Mouse (Mus musculus): ENCODE data around the gene Slc35c1.

Slc35c1 gene

GRCm38 (mm10) chr2:92434375-92434745 is 26.0 kb downstream of the Slc35c1 start:
- DNase-seq (ENCODE audit: low spot score in 2 of 2): no peak

- DNase-seq (ENCODE audit: low spot score in 2 of 2): peak; percentile 99
Observed at GRCm38 (mm10) chr2:92433578-92434374, 26.6 kb downstream of the Slc35c1 start, which contains the start of gene Cry2. Cry2 (minus strand) TSS chr2:92434043.

- DNase-seq (ENCODE audit: low spot score in 2 of 2): peak in 1 of 2 experiments; percentile 72
Observed at GRCm38 (mm10) chr2:92432299-92433295, 27.7 kb downstream of the Slc35c1 start.

GRCm38 (mm10) chr2:92431611-92432179 is 28.6 kb downstream of the Slc35c1 start:
- peak in 1 of 2 experiments; percentile 59 for DNase-seq (ENCODE audit: low spot score in 2 of 2)

- DNase-seq (ENCODE audit: low spot score in 2 of 2): peak; percentile 83 to 92
Observed at GRCm38 (mm10) chr2:92430723-92431541, 29.4 kb downstream of the Slc35c1 start.

GRCm38 (mm10) chr2:92430089-92430488 is 30.2 kb downstream of the Slc35c1 start:
- DNase-seq (ENCODE audit: low spot score in 2 of 2): no peak

GRCm38 (mm10) chr2:92427882-92428281 is 32.5 kb downstream of the Slc35c1 start:
- peak; percentile 82 to 91 for DNase-seq (ENCODE audit: low spot score in 2 of 2)

GRCm38 (mm10) chr2:92426426-92426825 is 33.9 kb downstream of the Slc35c1 start:
- no peak for DNase-seq (ENCODE audit: low spot score in 2 of 2)

GRCm38 (mm10) chr2:92425366-92425765 is 35.0 kb downstream of the Slc35c1 start:
- no peak for DNase-seq (ENCODE audit: low spot score in 2 of 2)

- peak; percentile 61 to 83 for DNase-seq (ENCODE audit: low spot score in 2 of 2)
Observed at GRCm38 (mm10) chr2:92424462-92425308, 35.7 kb downstream of the Slc35c1 start.

- DNase-seq (ENCODE audit: low spot score in 2 of 2): peak; percentile 89 to 90
Observed at GRCm38 (mm10) chr2:92423702-92424461, 36.5 kb downstream of the Slc35c1 start.

GRCm38 (mm10) chr2:92423156-92423555 is 37.2 kb downstream of the Slc35c1 start:
- DNase-seq (ENCODE audit: low spot score in 2 of 2): no peak

GRCm38 (mm10) chr2:92422388-92423135 is 37.8 kb downstream of the Slc35c1 start:
- no peak for DNase-seq (ENCODE audit: low spot score in 2 of 2)

- DNase-seq (ENCODE audit: low spot score in 2 of 2): no peak
Observed at GRCm38 (mm10) chr2:92421723-92422387, 38.5 kb downstream of the Slc35c1 start.

- no peak for DNase-seq (ENCODE audit: low spot score in 2 of 2)
Observed at GRCm38 (mm10) chr2:92411705-92412104, 48.6 kb downstream of the Slc35c1 start.

GRCm38 (mm10) chr2:92408309-92409045 is 51.9 kb downstream of the Slc35c1 start:
- DNase-seq (ENCODE audit: low spot score in 2 of 2): no peak

- no peak for DNase-seq (ENCODE audit: low spot score in 2 of 2)
Observed at GRCm38 (mm10) chr2:92405687-92406086, 54.7 kb downstream of the Slc35c1 start.
